Mouse (Mus musculus) liver, adult 2 months (tissue): ENCODE results near the gene Igfbp7.

ENCODE experiments used
- CTCF ChIP-seq: fragments of 200-500 bp; IDR thresholded peaks from 2 replicates; pipeline ENCODE4 v1.5.1; 2011; ENCODE audit warnings: low read depth, low read length, control low read depth
- POLR2A ChIP-seq: fragments of 200-500 bp; IDR thresholded peaks from 2 replicates; pipeline ENCODE4 v1.6.1; 2011; ENCODE audit warnings: low read length, control low read depth; ENCODE audit not compliant: insufficient read depth; ENCODE audit errors: extremely low read depth

- TF ChIP-seq POLR2A (no peak), CTCF (no peak)
These were observed 45.7 kb downstream of the Igfbp7 start for GRCm38 (mm10) chr5:77362120-77362519.
